Mouse (Mus musculus): ENCODE results near the gene Hrh2. TPM values are rescaled to one million over a fixed set of nuclear protein-coding genes. Genes with fewer than 3 reads are reported as not detected.

The Hrh2 gene
- polyA plus RNA-seq, 1 experiment from 2014 or later: 0.06 TPM

DNA sequence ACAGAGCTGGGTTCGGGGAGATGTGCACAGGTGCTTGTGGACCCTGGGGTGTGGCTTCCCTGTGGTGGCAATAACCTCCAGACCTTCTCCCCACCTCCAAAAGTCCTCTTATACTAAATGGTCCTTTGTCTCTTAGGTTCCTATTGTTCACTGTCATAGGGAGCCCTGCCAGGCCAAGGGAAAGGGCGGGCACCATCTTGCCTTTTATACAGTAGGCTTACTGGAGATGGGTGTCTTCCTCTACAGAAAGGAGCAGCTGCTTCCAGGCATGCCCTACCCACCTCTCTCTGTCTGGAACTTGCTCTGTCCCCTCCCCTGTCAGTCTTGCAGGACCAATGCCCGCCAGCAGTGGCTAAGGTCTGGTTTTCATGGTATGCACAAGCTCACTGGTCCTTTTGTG lies 12.0 kb upstream of the Hrh2 start:
- no peak for DNase-seq (ENCODE audit: extremely low spot score, low spot score)
- Histone ChIP-seq H3K4me1 (peaks cover 6% of the 10 kb centered on the region; the same call in 1 of the 2 replicates), H3K27ac (no peak overlapping the region), H3K9me3 (peaks cover 3% of the 10 kb centered on the region; the same call in 1 of the 2 replicates), H3K27me3 (ENCODE audit: poor library complexity, severe bottlenecking) (no peaks in the 10 kb centered on the region), H3K4me3 (no peak overlapping the region), H3K36me3 (replicated peaks) (no peaks in the 10 kb centered on the region)
- WGBS: 80% methylated on average over 3 of the region's 3 CpGs

DNA sequence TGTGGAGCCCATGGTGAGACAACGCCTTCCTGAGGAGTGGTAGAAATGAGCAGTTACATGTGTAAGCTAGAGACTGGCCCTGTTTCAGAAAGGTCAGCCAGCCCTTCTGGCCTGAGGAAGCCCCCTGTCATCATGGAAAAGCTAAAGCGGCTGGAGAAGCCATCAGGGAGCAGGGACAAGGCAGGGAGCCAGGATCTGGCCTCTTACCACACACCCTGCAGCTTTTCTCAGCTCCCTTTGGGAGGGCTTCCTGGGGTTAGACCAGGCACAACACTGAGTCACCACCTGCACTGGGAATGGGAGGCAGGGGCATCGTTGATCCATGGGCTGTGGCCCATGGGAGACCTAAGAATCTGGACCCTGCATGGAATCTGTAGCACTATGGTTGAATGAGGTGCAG lies 11.5 kb upstream of the Hrh2 start:
- H3K4me1 ChIP-seq: peaks cover 6% of the 10 kb centered on the region; the same call in 1 of the 2 replicates
- no peaks in the 10 kb centered on the region for H3K36me3 ChIP-seq (replicated peaks)
- H3K27ac ChIP-seq: no peak overlapping the region
- DNase-seq (ENCODE audit: extremely low spot score, low spot score): no peak
- WGBS: 60% methylated on average over 3 of the region's 3 CpGs
- H3K27me3 ChIP-seq (ENCODE audit: poor library complexity, severe bottlenecking): no peaks in the 10 kb centered on the region
- H3K4me3 ChIP-seq: no peak overlapping the region
- no peaks in the 10 kb centered on the region for H3K9me3 ChIP-seq

- DNase-seq (ENCODE audit: extremely low spot score, low spot score): no peak
- WGBS: 88% methylated on average over 6 of the region's 6 CpGs
- H3K27ac ChIP-seq: no peak overlapping the region
- no peaks in the 10 kb centered on the region for H3K9me3 ChIP-seq
- no peaks in the 10 kb centered on the region for H3K36me3 ChIP-seq (replicated peaks)
- no peaks in the 10 kb centered on the region for H3K27me3 ChIP-seq (ENCODE audit: poor library complexity, severe bottlenecking)
- no peak overlapping the region for H3K4me3 ChIP-seq
- H3K4me1 ChIP-seq: peaks cover 6% of the 10 kb centered on the region; the same call in 1 of the 2 replicates
Observed at GRCm38 (mm10) chr13:54181318-54181717, 10.6 kb upstream of the Hrh2 start.

DNA sequence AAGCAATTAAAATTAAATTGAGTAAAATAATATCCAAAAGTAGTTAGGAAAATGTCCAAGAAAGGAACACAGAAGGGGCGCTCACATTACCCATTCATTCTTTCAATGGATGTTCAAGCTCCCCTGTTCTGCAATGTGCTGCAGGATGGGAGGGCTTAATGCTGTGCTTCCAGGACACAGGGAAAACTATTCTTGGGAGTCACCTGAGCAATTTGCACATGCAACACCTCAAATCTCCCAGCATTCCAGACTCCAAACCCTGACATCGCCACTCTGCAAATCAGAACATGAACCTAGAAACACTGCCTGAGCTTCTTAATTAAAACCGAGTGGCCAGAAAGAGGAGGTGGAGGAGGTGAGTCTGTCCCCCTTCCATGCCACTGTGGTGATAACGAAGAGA lies 10.0 kb upstream of the Hrh2 start:
- Histone ChIP-seq H3K4me3 (no peak overlapping the region), H3K4me1 (peaks cover 6% of the 10 kb centered on the region; the same call in 1 of the 2 replicates), H3K9me3 (no peaks in the 10 kb centered on the region), H3K36me3 (replicated peaks) (no peaks in the 10 kb centered on the region), H3K27ac (no peak overlapping the region), H3K27me3 (ENCODE audit: poor library complexity, severe bottlenecking) (no peaks in the 10 kb centered on the region)
- WGBS: 85% methylated on average over 4 of the region's 4 CpGs
- DNase-seq (ENCODE audit: extremely low spot score, low spot score): no peak

GRCm38 (mm10) chr13:54186394-54186793 lies 5.5 kb upstream of the Hrh2 start:
- no peaks in the 10 kb centered on the region for H3K9me3 ChIP-seq
- peaks cover 9% of the 10 kb centered on the region for H3K27me3 ChIP-seq (ENCODE audit: poor library complexity, severe bottlenecking)
- WGBS: 83% methylated on average over 5 of the region's 5 CpGs
- H3K4me3 ChIP-seq: no peak overlapping the region
- no peaks in the 10 kb centered on the region for H3K36me3 ChIP-seq (replicated peaks)
- DNase-seq (ENCODE audit: extremely low spot score, low spot score): no peak
- H3K4me1 ChIP-seq: no peaks in the 10 kb centered on the region
- no peak overlapping the region for H3K27ac ChIP-seq

DNA sequence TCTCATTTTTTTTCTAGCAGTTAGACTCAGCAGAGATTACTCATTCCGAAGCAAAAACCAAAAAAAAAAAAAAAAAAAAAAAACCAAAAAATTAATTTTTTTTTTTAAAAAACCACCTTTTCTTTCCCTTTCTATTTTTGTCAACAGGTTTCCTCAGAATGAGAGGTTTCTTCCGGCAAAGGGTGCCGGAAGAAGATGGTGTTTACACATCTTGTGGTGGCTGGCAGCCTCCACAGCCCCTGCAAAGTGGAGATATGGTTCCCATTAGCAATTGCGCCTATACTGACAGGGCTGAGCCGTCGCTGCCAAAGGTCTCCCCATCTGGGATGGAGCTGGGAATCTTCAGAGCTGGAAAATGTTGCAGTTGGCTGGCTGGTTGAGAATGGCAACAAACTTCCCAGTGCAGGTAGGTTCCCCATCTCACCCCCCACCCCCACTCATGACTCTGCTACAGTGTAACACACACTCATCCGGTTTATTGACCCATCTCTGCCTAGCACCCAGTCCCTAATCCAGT lies 3.7 kb upstream of the Hrh2 start:
- Histone ChIP-seq H3K4me3 (no peak overlapping the region), H3K27ac (no peak overlapping the region), H3K9me3 (no peaks in the 10 kb centered on the region), H3K36me3 (replicated peaks) (no peaks in the 10 kb centered on the region), H3K27me3 (ENCODE audit: poor library complexity, severe bottlenecking) (peaks cover 28% of the 10 kb centered on the region), H3K4me1 (peaks cover 10% of the 10 kb centered on the region)
- WGBS: 83% methylated on average over 7 of the region's 7 CpGs
- DNase-seq (ENCODE audit: extremely low spot score, low spot score): no peak

- Histone ChIP-seq H3K4me3 (no peak overlapping the region), H3K36me3 (replicated peaks) (no peaks in the 10 kb centered on the region), H3K4me1 (peaks cover 10% of the 10 kb centered on the region), H3K27ac (no peak overlapping the region), H3K27me3 (ENCODE audit: poor library complexity, severe bottlenecking) (peaks cover 43% of the 10 kb centered on the region), H3K9me3 (no peaks in the 10 kb centered on the region)
- no peak for DNase-seq (ENCODE audit: extremely low spot score, low spot score)
- 88% methylated on average over 14 of the region's 14 CpGs for WGBS
Observed at GRCm38 (mm10) chr13:54189896-54190295, 2.0 kb upstream of the Hrh2 start.

- Histone ChIP-seq H3K27ac (no peak overlapping the region), H3K36me3 (replicated peaks) (no peaks in the 10 kb centered on the region), H3K4me1 (peaks cover 10% of the 10 kb centered on the region), H3K4me3 (no peak overlapping the region), H3K27me3 (ENCODE audit: poor library complexity, severe bottlenecking) (peaks cover 43% of the 10 kb centered on the region), H3K9me3 (no peaks in the 10 kb centered on the region)
- 83% methylated on average over 3 of the region's 3 CpGs for WGBS
- DNase-seq (ENCODE audit: extremely low spot score, low spot score): no peak
Observed at GRCm38 (mm10) chr13:54191181-54191580, 748 bp upstream of the Hrh2 start.

GRCm38 (mm10) chr13:54193580-54193979 lies 1.7 kb downstream of the Hrh2 start:
- H3K9me3 ChIP-seq: no peaks in the 10 kb centered on the region
- no peaks in the 10 kb centered on the region for H3K36me3 ChIP-seq (replicated peaks)
- no peak for DNase-seq (ENCODE audit: extremely low spot score, low spot score)
- H3K4me1 ChIP-seq: peaks cover 10% of the 10 kb centered on the region
- peaks cover 57% of the 10 kb centered on the region for H3K27me3 ChIP-seq (ENCODE audit: poor library complexity, severe bottlenecking)
- WGBS: 62% methylated on average over 5 of the region's 5 CpGs
- no peak overlapping the region for H3K4me3 ChIP-seq
- no peak overlapping the region for H3K27ac ChIP-seq

- peaks cover 11% of the 10 kb centered on the region for H3K4me1 ChIP-seq
- H3K27me3 ChIP-seq (ENCODE audit: poor library complexity, severe bottlenecking): peaks cover 23% of the 10 kb centered on the region
- DNase-seq (ENCODE audit: extremely low spot score, low spot score): no peak
- H3K36me3 ChIP-seq (replicated peaks): no peaks in the 10 kb centered on the region
- H3K4me3 ChIP-seq: no peak overlapping the region
- no peak overlapping the region for H3K27ac ChIP-seq
- no peaks in the 10 kb centered on the region for H3K9me3 ChIP-seq
- WGBS: 44% methylated on average over 9 of the region's 9 CpGs
Observed at GRCm38 (mm10) chr13:54199000-54199399, 7.1 kb downstream of the Hrh2 start.

DNA sequence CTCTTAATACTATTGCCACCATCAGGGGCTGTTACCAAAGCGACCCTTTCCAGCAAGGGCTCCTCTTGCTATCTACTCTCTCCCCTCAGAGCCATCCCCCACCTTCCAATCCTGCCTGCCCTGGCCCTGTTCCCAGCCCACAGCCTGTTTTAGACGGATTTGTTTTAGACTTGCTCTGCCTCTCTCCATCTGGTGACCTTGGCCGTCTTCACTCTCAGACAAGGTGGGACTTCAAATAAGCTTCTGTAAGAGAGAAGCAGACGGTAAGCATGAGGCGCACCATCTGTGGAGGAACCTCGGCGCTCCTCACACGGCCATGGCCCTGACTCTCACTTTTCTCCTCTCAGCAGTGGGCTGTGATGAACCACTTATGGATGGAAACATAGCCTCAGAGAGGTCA lies 10.5 kb downstream of the Hrh2 start:
- Histone ChIP-seq H3K36me3 (replicated peaks) (no peaks in the 10 kb centered on the region), H3K9me3 (no peaks in the 10 kb centered on the region), H3K4me3 (no peak overlapping the region), H3K4me1 (peaks cover 11% of the 10 kb centered on the region), H3K27me3 (ENCODE audit: poor library complexity, severe bottlenecking) (peaks cover 10% of the 10 kb centered on the region), H3K27ac (no peak overlapping the region)
- DNase-seq (ENCODE audit: extremely low spot score, low spot score): no peak
- WGBS: 88% methylated on average over 8 of the region's 8 CpGs

DNA sequence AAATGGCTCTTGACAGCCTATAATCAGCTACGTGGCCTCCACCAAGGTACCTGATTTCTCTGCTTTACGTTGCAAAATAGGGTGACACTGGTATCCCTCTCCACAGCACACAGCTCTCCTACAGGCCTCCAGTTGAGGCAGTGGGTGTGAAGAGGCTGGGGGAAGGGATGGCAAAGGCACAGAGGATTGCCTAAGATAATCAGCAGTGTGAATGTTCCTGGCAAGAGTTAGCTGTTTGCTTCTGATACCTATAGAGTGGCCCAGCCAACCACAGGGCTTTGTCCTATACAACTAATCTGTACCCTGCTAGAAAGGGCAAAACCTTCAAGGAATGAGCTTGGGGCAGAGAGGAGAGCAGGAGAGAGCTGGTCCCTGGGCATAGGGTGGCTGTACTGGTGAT lies 11.5 kb downstream of the Hrh2 start:
- no peaks in the 10 kb centered on the region for H3K9me3 ChIP-seq
- DNase-seq (ENCODE audit: extremely low spot score, low spot score): no peak

DNA sequence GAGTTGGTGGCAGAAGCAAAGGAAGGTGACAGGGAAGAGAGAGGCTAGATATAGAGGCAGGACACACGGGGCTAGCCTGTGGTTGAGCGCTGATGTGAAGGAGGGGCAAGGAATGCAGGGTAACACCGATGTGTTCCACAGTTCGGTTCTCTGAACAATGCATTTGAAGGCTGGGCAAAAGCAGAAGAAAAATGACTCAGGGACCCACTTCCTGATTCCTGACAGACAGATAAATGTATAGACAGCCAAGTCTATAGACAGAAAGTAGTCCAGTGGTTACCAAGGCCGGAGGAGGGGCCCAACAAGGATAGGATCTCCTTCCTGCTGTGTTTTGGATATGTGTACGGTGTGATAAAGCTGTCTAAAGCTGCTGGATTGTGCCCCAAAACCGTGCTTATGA lies 13.3 kb downstream of the Hrh2 start:
- DNase-seq (ENCODE audit: extremely low spot score, low spot score): no peak
- Histone ChIP-seq H3K4me3 (no peak overlapping the region), H3K9me3 (no peaks in the 10 kb centered on the region), H3K27me3 (ENCODE audit: poor library complexity, severe bottlenecking) (no peaks in the 10 kb centered on the region), H3K27ac (no peak overlapping the region), H3K36me3 (replicated peaks) (no peaks in the 10 kb centered on the region), H3K4me1 (peaks cover 6% of the 10 kb centered on the region)
- WGBS: 83% methylated on average over 7 of the region's 7 CpGs

More for the DNA sequence above, 11.5 kb downstream of the Hrh2 start:
- H3K4me3 ChIP-seq: no peak overlapping the region
- H3K4me1 ChIP-seq: peaks cover 11% of the 10 kb centered on the region
- H3K27ac ChIP-seq: no peak overlapping the region
- H3K27me3 ChIP-seq (ENCODE audit: poor library complexity, severe bottlenecking): peaks cover 3% of the 10 kb centered on the region; the same call in 1 of the 2 replicates
- WGBS: 88% methylated on average over 2 of the region's 2 CpGs
- no peaks in the 10 kb centered on the region for H3K36me3 ChIP-seq (replicated peaks)

All from forebrain, embryonic 10.5 days (tissue).